Mouse (Mus musculus) cortical plate, adult 2 months (tissue): ENCODE results near the gene Pip5k1b.

Experiments used
- CTCF ChIP-seq: fragments of 200-500 bp; IDR thresholded peaks from 2 replicates; pipeline ENCODE4 v1.5.1; 2011; ENCODE audit warnings: mild to moderate bottlenecking, control low read depth, low read length; ENCODE audit not compliant: insufficient read depth; ENCODE audit errors: extremely low read depth
- POLR2A ChIP-seq: fragments of 200-500 bp; IDR thresholded peaks from 2 replicates; pipeline ENCODE4 v1.6.1; 2011; ENCODE audit warnings: mild to moderate bottlenecking, low read length, control low read depth; ENCODE audit not compliant: insufficient read depth; ENCODE audit errors: extremely low read depth

DNA sequence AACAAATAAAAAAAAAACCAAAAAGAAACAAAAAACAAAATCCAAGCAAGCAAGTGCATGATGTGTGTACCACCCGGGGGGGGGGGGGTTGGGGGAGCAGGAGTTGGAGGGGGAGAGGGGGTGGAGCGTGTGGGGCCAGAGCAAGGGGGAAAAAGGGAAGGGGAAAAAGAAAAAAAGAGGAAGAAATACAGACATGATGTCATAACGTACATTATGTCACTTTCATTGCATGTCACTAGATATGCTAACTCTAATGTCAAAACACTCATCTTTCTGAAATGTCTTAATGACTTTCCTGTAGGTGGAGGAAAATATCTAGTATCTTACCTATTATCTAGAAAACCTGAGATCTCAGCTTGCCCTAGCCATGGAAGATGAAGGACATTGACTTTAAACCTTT lies 92.7 kb downstream of the Pip5k1b start:
- TF ChIP-seq CTCF: no peak
- no peak for TF ChIP-seq POLR2A
